Mouse (Mus musculus): Measurements from ENCODE around the gene Lrrc18.

Gene Lrrc18

DNA sequence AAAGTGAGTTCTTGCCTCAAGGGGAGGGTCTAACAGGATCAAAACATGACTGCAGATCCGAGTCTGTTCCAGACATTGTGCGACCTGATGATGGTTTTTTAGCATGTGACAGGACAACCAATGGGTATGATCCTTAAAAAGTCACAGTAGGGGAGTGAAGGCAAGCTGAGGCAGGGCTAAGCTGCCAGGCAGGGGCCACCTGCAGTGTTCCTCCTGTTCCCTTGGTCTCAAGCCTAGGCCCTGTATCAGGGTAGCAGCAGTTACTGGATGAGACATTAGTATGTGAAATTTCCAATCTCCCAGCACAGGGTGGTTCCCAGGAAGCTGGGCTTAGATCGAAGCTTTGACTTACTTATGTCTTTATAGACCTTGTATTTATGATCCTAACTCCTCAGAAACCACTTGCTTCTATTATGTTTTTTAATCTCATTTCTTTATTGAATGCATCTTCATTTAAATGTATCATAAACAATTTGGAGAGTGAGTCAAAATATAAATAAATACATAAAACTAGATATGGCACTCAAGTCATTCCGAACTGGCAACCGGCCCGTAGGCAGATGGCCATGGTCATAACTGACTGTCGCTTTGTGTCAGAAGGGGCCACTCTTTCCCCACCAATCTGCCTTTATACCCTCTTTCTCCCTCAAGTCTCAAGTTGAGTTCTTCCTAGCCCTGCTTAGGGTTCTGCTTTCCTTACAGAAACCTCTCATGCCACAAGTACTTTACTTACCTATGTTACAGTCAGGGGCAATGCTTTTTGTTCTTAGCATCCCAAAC is 67.9 kb downstream of the Lrrc18 start:
- DNase-seq = no peak

DNA sequence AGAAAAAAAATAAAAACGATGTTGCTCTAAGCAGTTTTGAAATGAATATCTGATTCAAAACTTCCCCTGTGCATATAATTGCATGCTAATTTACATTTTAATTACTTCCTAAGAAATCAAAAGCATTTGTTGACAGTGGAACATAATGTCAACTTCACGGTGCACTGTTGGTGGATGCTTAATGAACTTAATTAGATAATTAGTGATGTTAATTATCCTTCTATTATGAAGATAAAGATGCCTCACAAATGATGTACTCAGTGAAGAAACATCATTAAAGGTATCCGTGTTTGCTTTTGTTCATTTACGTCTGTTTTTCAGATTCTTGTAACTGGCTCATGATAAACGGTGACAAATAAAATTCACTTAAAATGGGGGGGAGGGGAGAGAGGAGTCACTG is 71.8 kb downstream of the Lrrc18 start:
- DNase-seq = no peak

Data from kidney, postnatal 36 days (tissue).